Mouse (Mus musculus) erythroblast, embryonic 14.5 days (primary cell): Measurements from ENCODE around the gene Peg3. TPM values are rescaled to one million over a fixed set of nuclear protein-coding genes. Genes with fewer than 3 reads are reported as not detected.

Experiments used
- H3K27me3 ChIP-seq: 2 replicates; pipeline ENCODE4 v1.6.1; 2012; ENCODE audit warnings: inconsistent platforms; ENCODE audit not compliant: control insufficient read depth
- H3K36me3 ChIP-seq: 2 replicates; pipeline ENCODE4 v1.6.1; 2012; ENCODE audit warnings: mild to moderate bottlenecking, inconsistent platforms; ENCODE audit not compliant: control insufficient read depth
- H3K4me1 ChIP-seq: 2 replicates; pipeline ENCODE4 v1.6.1; 2012; ENCODE audit warnings: inconsistent platforms; ENCODE audit not compliant: control insufficient read depth
- H3K4me3 ChIP-seq: replicated peaks from 2 replicates; pipeline ENCODE3; 2012; ENCODE audit warnings: moderate library complexity, mild to moderate bottlenecking, inconsistent platforms
- H3K9me3 ChIP-seq: 2 replicates; pipeline ENCODE4 v1.6.1; 2012; ENCODE audit warnings: low read length, inconsistent platforms, mixed read lengths; ENCODE audit not compliant: control insufficient read depth
- GATA1 ChIP-seq: IDR thresholded peaks from 2 replicates; pipeline ENCODE4 v1.6.1; 2012; ENCODE audit warnings: low read length, inconsistent platforms, mixed read lengths
- TAL1 ChIP-seq: IDR thresholded peaks from 3 replicates; pipeline ENCODE4 v1.6.1; 2012; ENCODE audit warnings: low read length, inconsistent platforms, mixed read lengths
- polyA plus RNA-seq: library from polyadenylated mRNA; stranded (reverse); fragments of >175 nt; gene quantifications from 2 replicates; pipeline ENCODE4 v1.2.3, GENCODE M21; 2012

The Peg3 gene
- polyA plus RNA-seq, 1 experiment = 0.17 TPM

- H3K4me1 ChIP-seq = no peaks in the 10 kb centered on the region
- H3K27me3 ChIP-seq = no peaks in the 10 kb centered on the region
- no peaks in the 10 kb centered on the region for H3K36me3 ChIP-seq
- H3K4me3 ChIP-seq = no peak overlapping the region
- peaks cover 2% of the 10 kb centered on the region; the same call in 1 of the 2 replicates for H3K9me3 ChIP-seq
- no peak for TF ChIP-seq TAL1
- no peak for TF ChIP-seq GATA1
These were observed 29.5 kb upstream of the Peg3 start for GRCm38 (mm10) chr7:6759698-6760097.

GRCm38 (mm10) chr7:6756777-6757291 lies 26.6 kb upstream of the Peg3 start:
- no peaks in the 10 kb centered on the region for H3K36me3 ChIP-seq
- no peaks in the 10 kb centered on the region for H3K4me1 ChIP-seq
- TF ChIP-seq GATA1 (no peak), TAL1 (no peak)

GRCm38 (mm10) chr7:6753440-6753839 lies 23.2 kb upstream of the Peg3 start:
- Histone ChIP-seq H3K27me3 (no peaks in the 10 kb centered on the region), H3K4me3 (no peak overlapping the region), H3K9me3 (no peaks in the 10 kb centered on the region; the same call in 1 of the 2 replicates), H3K36me3 (no peaks in the 10 kb centered on the region), H3K4me1 (no peaks in the 10 kb centered on the region)
- TF ChIP-seq TAL1 (no peak), GATA1 (no peak)

More at GRCm38 (mm10) chr7:6756777-6757291, 26.6 kb upstream of the Peg3 start:
- Histone ChIP-seq H3K4me3 (no peak overlapping the region), H3K9me3 (peaks cover 2% of the 10 kb centered on the region; the same call in 1 of the 2 replicates), H3K27me3 (no peaks in the 10 kb centered on the region)

- no peaks in the 10 kb centered on the region for H3K4me1 ChIP-seq
- TF ChIP-seq GATA1 = no peak
- no peak for TF ChIP-seq TAL1
- no peak overlapping the region for H3K4me3 ChIP-seq
- no peaks in the 10 kb centered on the region for H3K36me3 ChIP-seq
- no peaks in the 10 kb centered on the region for H3K27me3 ChIP-seq
- H3K9me3 ChIP-seq = no peaks in the 10 kb centered on the region
These were observed 19.0 kb upstream of the Peg3 start for GRCm38 (mm10) chr7:6749196-6749595.

GRCm38 (mm10) chr7:6744281-6744904 lies 14.2 kb upstream of the Peg3 start:
- H3K9me3 ChIP-seq = no peaks in the 10 kb centered on the region
- no peak for TF ChIP-seq TAL1
- no peaks in the 10 kb centered on the region for H3K4me1 ChIP-seq
- H3K4me3 ChIP-seq = no peak overlapping the region
- no peaks in the 10 kb centered on the region for H3K36me3 ChIP-seq
- no peaks in the 10 kb centered on the region for H3K27me3 ChIP-seq

- TF ChIP-seq GATA1 (no peak), TAL1 (no peak)
- no peak overlapping the region for H3K4me3 ChIP-seq
- H3K9me3 ChIP-seq = 0 out of 2 replicates have a peak, but pooled peaks cover 5% of the 10 kb centered on the region
- no peaks in the 10 kb centered on the region for H3K4me1 ChIP-seq
- peaks cover 17% of the 10 kb centered on the region for H3K27me3 ChIP-seq
- no peaks in the 10 kb centered on the region for H3K36me3 ChIP-seq
These were observed 5.8 kb upstream of the Peg3 start for GRCm38 (mm10) chr7:6736060-6736459.

- Histone ChIP-seq H3K27me3 (peaks cover 35% of the 10 kb centered on the region), H3K36me3 (no peaks in the 10 kb centered on the region), H3K4me3 (peak overlapping the region; percentile 29), H3K9me3 (peaks cover 43% of the 10 kb centered on the region), H3K4me1 (peaks cover 27% of the 10 kb centered on the region)
- TF ChIP-seq TAL1 (no peak), GATA1 (no peak)
These were observed 1.7 kb upstream of the Peg3 start for GRCm38 (mm10) chr7:6731930-6732329.

GRCm38 (mm10) chr7:6731373-6731772 lies 1.1 kb upstream of the Peg3 start:
- peaks cover 35% of the 10 kb centered on the region for H3K27me3 ChIP-seq
- H3K9me3 ChIP-seq = peaks cover 43% of the 10 kb centered on the region
- no peaks in the 10 kb centered on the region; the same call in 1 of the 2 replicates for H3K36me3 ChIP-seq
- H3K4me1 ChIP-seq = peaks cover 27% of the 10 kb centered on the region
- H3K4me3 ChIP-seq = peak overlapping the region; percentile 69
- TF ChIP-seq TAL1 (no peak), GATA1 (no peak)

- Histone ChIP-seq H3K4me3 (peak overlapping the region; percentile 69), H3K9me3 (peaks cover 43% of the 10 kb centered on the region), H3K4me1 (peaks cover 27% of the 10 kb centered on the region), H3K36me3 (peaks cover 2% of the 10 kb centered on the region; the same call in 1 of the 2 replicates), H3K27me3 (peaks cover 35% of the 10 kb centered on the region)
- TF ChIP-seq TAL1 (no peak), GATA1 (no peak)
These were observed 570 bp upstream of the Peg3 start for GRCm38 (mm10) chr7:6730801-6731200.
